Mouse (Mus musculus) right cerebral cortex, postnatal 4 days (tissue): Measurements from ENCODE around the gene Gpatch2.

Experiments
- DNase-seq: peaks from one replicate; pipeline ENCODE4 v3.0.0-alpha.2; 2022

The Gpatch2 gene

GRCm38 (mm10) chr1:187311122-187311521 is 95.8 kb downstream of the Gpatch2 start:
- DNase-seq, result no peak

DNA sequence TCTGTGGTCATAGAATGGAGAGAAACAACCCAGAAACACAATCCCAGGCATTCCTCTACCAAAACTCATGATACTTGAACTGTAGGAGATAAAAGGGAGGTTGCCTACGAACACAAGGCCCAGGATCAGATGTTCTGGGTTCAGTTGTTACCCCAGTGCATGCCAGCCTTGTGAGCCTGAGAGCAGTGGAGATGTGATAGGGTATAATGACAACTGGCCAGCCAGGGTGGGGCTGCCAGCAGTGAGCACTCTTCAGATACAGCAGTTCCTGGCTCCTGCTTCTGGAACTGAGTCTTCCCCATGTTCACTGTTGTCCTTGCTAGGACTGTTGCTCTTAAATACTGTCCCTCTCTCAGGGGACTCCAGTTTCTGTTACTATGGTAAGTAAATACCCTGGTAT is 98.0 kb downstream of the Gpatch2 start:
- no peak for DNase-seq

DNA sequence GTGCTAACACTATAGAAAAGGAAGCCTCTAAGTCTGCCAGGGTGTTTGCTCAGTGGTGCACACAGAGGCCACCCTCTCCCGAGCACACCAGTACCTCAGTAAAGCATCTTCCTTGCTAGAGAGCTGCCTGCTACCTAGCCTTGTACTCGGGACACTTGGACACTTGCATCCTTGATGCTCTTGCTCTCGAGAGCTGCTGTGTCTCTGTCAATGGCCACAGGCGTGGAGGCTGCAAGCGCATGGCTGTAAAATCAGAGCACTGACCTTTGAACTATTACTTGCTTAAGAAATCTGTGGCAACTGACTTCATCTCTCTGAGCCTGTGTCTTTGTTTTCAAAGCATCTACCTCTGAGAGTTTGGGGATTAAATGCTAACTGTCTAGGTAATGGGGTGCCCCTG is 98.5 kb downstream of the Gpatch2 start:
- DNase-seq, result no peak

DNA sequence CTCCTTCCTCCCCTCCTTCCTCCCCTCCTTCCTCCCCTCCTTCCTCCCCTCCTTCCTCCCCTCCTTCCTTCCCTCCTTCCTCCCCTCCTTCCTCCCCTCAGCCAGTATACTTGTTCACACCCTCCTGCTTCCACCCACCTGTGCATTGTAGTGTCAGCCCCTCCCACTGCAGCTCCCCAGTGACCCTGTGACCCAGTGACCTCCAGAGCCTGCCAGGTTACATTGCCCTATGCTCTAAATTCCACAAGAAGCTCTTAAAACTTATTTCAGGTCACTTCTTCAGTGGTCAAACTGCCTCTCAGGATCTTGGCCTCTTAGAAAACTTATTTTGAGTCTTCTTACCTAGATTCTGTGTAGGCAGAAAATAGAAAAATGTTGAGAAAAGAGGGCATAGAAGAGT is 99.2 kb downstream of the Gpatch2 start:
- DNase-seq, result no peak

GRCm38 (mm10) chr1:187315821-187316220 is 100.5 kb downstream of the Gpatch2 start:
- DNase-seq, result no peak

GRCm38 (mm10) chr1:187316555-187316954 is 101.2 kb downstream of the Gpatch2 start:
- DNase-seq, result no peak

DNA sequence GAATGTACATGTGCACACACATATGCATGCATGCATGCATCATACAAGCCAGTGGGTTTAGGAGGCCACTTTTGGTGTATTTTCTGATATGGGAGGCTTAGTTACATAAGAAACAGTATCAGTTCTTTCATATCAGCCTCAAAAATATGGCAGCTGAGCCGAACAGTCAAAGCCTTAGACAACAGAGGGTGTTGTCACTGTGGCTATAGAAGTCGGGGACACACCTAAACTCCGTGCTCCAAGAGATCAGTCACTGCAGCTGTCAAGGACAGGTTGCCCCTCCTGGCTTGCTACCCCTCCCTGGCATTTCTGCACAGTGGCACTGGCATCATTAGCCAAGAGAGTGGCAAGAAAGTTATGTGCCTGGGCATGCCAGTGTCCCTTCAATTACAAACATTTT is 106.5 kb downstream of the Gpatch2 start:
- no peak for DNase-seq

GRCm38 (mm10) chr1:187322505-187323208 is 107.3 kb downstream of the Gpatch2 start:
- no peak for DNase-seq

DNA sequence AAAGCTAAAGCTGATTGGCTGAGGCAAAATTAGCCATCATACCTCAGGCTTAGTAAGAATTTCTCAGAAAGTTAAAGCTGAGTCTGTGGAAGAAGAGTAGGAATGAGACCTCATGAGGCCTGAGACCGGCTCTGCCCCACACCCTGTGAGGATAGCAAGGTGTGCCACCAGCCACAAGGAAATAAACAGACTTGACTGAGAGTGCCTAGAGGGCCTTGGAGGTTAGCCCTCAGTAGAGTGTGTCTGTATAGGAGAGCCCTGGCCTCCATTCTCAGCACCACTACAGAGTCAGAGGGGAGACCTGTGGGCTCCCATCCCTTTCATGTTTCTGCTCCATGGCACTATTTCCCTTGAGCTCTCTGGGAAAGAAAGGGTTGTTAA is 107.9 kb downstream of the Gpatch2 start:
- no peak for DNase-seq

- no peak for DNase-seq
Measured at GRCm38 (mm10) chr1:187342551-187342950, 127.2 kb downstream of the Gpatch2 start.

DNA sequence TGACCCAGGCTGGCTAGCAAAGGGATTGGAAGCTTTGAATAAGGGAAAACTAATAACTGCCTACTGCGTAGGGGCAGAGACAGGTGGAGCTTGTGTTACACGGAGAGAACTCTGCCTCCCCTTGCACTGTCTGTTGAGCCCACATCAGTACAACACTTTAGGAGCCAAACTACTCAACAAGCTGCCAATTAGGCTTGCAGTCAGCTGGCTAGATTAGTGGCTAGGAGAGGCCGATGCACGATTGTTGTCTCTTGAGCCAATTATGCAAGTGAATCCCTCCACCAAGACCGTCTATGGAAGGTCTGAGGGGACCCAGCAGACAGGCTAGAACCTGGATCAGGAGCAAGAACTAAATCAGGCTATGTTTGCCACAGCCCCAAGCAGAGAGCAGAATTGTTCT is 129.8 kb downstream of the Gpatch2 start:
- no peak for DNase-seq

GRCm38 (mm10) chr1:187346923-187347322 is 131.6 kb downstream of the Gpatch2 start:
- DNase-seq, result no peak

DNA sequence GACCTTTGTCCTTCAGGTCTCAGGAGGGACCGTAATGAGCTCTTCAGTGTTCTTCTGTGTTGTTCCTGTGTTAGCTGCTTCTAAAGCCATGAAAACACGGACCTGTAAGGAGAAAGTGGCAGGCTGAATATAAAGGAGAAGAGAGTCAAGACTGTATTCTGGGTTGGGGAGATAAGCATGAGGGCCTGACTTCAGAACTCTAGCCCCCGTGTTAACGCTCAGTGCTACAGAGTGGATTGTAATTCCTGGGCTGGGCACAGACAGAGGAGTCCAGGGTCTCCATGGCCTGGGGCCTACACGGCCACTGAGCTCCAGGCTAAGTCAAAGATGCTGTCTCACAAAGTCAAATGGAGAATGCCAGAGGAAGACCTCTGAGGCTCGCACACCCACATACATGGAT is 132.3 kb downstream of the Gpatch2 start:
- no peak for DNase-seq

DNA sequence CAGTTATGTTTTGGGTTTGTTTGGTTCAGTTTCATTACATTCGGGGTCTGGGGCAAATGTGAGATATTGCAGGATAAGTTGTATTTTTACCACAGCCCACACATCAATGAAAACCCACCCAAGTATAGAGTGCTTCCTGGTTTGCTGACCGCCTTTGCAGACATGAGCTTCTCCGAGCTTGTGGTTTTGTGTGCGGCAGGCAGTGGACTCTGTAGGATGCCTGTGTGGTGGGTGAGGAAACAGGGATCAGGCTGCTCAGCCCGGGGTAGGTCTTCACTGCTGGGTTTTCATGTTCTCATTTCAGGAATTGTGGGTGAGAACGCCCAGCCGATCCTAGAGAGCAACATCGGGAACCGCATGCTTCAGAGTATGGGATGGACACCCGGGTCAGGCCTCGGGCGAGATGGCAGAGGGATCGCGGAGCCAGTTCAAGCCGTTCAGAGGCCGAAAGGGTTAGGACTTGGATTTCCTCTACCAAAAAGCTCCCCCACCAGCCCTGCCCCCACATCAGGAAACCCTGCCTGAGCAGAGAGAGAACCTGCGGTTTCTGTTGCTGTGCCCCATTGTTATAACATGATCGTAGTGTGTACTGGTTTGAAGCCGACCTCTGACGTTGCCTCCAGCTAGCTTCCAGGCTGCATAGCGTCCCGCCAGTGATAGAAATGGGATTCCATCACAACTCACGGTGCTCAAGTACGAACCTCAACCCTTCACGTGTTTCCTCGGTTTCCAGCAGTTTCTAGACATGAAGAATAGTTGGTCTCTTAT is 132.9 kb downstream of the Gpatch2 start:
- DNase-seq, result no peak

DNA sequence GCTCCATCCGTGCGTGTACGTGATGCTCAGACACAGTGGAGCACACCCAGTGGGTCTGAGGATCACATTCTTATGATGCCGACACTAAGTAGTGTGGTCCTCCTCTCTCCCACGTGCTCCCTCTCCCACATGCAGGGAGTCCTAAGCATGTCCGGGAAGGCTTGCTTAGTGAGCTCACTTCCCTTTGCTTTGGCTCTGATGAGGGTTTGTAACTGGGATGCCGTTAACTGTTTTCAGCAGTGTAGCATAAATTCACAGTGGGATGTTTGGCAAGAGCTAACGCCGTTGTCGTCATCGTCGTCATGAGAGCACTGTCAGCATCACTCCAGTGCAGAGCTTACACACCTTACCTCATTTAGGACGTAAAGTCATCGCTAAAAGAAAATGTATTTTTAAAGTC is 133.6 kb downstream of the Gpatch2 start:
- no peak for DNase-seq

DNA sequence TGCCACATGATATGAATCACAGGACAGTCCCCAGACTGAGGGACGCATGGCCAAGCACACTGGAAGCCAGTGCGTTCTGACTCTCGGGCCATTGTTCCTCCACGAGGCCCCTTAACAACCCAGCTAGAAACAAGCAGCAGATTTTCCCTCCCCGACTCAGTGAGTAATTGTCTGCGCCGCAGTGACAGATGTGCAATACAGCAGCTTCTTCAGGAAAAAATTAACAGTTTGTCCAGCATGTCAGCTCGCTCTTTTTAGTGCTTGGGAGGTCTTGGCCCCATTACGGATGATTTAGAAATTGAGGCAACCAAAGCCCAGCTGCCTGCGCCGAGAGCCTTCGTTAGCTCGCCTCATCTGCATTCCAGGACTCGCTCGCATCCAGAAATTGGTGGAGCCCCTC is 140.9 kb downstream of the Gpatch2 start:
- DNase-seq, result no peak

DNA sequence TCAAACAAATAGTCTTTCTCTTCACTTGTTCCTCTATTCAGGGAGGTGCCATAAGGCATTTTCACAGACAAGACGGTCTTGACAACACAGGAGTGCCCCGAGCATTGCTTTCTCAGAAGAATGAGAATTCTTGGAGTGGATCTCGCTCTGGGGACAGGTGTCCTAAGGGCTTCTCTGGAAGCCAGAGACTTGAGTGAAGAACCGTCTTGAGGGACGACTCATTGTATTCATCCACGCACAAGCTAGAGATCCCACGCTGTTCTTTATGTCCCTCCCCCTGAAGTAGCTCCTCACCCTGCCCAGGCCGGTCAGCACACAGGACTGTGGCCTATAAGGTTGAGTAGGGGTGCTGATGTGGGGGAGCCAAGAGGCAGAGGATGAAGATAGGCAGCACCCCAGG is 141.6 kb downstream of the Gpatch2 start:
- DNase-seq, result no peak

GRCm38 (mm10) chr1:187360240-187360639 is 144.9 kb downstream of the Gpatch2 start:
- no peak for DNase-seq

DNA sequence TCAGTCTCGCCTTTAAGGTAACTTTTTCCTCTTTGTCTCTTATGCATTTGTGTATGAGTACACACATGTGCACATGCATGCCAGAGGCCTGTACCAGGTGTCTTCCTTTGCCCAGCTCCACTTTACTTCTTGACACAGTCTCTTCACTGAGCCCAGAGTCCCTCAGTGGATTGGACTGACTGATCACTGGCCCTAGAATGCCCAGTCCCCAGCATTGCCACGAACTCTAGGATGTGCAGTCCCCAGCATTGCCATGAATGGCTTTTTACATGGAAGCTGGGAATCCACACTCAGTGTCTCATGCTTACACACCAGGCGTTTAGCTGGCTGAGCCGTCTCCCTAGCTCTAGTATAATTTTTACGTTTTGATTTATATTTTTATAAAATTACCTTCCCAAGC is 147.2 kb downstream of the Gpatch2 start:
- no peak for DNase-seq

- no peak for DNase-seq
Measured at GRCm38 (mm10) chr1:187365424-187365823, 150.1 kb downstream of the Gpatch2 start.

DNA sequence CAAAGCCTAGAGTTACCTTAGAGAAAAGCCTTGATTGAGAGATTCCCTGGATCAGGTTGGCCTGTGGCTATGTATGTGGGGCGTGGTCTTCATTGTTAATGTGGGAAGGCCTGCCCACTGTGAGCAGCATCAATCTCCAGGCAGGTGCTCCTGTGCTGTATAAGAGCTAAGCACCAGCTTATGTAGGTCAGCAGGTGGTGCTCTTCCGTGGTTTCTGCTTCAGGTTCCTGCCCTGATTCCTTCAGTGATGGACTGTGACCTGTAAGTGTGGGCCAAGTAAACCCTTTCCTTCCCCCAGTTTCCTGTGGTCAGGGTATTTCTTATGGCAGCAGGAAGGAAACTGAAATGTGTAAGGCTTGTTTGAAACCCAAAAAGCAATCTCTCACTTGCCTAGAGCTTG is 151.5 kb downstream of the Gpatch2 start:
- no peak for DNase-seq

DNA sequence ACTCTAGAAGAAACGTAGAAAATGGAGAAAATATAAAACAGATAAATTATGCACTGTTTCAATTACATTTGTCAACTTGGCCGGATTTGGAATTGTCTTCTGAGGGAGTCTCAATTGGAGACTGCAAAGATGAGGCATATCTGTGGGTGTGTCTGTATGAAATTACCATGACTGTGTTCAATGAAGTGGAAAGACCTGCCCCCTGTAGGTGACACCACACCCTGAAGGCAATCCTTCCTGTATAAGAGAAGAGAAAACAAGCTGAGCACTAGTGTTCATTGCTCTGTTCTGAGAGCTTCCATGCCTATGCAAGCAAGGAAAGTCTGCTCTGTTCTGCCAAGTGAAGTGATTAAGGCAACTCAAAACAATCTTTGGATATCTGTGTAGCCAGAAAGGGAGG is 153.7 kb downstream of the Gpatch2 start:
- no peak for DNase-seq

- DNase-seq, result no peak
Measured at GRCm38 (mm10) chr1:187373506-187373905, 158.2 kb downstream of the Gpatch2 start.

DNA sequence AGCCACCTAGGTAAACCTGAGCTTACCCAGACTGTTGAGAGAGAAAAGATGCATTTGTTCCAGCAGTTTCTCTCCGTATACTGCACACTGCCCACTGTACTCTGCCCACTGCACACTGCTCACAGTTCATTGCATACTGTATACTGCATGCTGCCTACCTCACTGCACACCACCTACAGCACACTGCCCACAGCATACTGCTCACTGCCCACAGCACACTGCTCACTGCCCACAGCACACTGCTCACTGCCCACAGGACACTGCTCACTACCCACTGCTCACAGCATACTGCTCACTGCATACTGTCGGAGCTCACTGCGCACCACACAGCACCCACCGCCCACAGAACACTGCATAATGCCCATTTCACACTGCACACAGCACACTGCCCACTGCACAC is 159.1 kb downstream of the Gpatch2 start:
- no peak for DNase-seq
